Mouse (Mus musculus) kidney, adult 2 months (tissue): ENCODE data around the gene Borcs7.

ENCODE experiments used
- CTCF ChIP-seq: fragments of 200-500 bp; conservative IDR thresholded peaks from 2 replicates; pipeline ENCODE4 v1.5.1; 2011; ENCODE audit warnings: low read depth, mild to moderate bottlenecking, control low read depth, low read length, moderate library complexity, mixed read lengths; ENCODE audit not compliant: insufficient read depth, insufficient read length
- POLR2A ChIP-seq: fragments of 200-500 bp; IDR thresholded peaks from one replicate; pipeline ENCODE4 v1.6.1; 2011; ENCODE audit warnings: low read depth, low read length, control low read depth

GRCm38 (mm10) chr19:46648565-46648964 lies 41.1 kb upstream of the Borcs7 start:
- no peak for TF ChIP-seq CTCF
- no peak for TF ChIP-seq POLR2A
